Mouse (Mus musculus) cerebellum, postnatal 14 days (tissue): Measurements from ENCODE around the gene Abcf2.

Source experiments
- DNase-seq, 2 experiments: peaks; one replicate each; pipeline ENCODE4 v3.0.0; 2021; ENCODE audit warnings: mixed read lengths in 2 of 2

Gene Abcf2

GRCm38 (mm10) chr5:24526190-24526888, 50.9 kb downstream of the Abcf2 start:
- DNase-seq, result peak in 1 of 2 experiments; percentile 27

- DNase-seq, result no peak
These were observed 51.7 kb downstream of the Abcf2 start for GRCm38 (mm10) chr5:24525360-24526189.

GRCm38 (mm10) chr5:24524522-24524921, 52.7 kb downstream of the Abcf2 start:
- no peak for DNase-seq

GRCm38 (mm10) chr5:24523806-24524205, 53.5 kb downstream of the Abcf2 start:
- DNase-seq, result no peak

GRCm38 (mm10) chr5:24521366-24521765, 55.9 kb downstream of the Abcf2 start:
- no peak for DNase-seq
